Mouse (Mus musculus): ENCODE results near the gene Ecm1.

Ecm1 gene

GRCm38 (mm10) chr3:95689171-95689915 lies 50.0 kb downstream of the Ecm1 start:
- DNase-seq (ENCODE audit: low spot score) = no peak

GRCm38 (mm10) chr3:95687524-95688421 lies 51.6 kb downstream of the Ecm1 start, which contains the start of gene Adamtsl4:
Gene Adamtsl4, minus strand, starts transcription at chr3:95687917.
- DNase-seq (ENCODE audit: low spot score) = peak; percentile 76

GRCm38 (mm10) chr3:95687168-95687523 lies 52.2 kb downstream of the Ecm1 start:
- no peak for DNase-seq (ENCODE audit: low spot score)

DNA sequence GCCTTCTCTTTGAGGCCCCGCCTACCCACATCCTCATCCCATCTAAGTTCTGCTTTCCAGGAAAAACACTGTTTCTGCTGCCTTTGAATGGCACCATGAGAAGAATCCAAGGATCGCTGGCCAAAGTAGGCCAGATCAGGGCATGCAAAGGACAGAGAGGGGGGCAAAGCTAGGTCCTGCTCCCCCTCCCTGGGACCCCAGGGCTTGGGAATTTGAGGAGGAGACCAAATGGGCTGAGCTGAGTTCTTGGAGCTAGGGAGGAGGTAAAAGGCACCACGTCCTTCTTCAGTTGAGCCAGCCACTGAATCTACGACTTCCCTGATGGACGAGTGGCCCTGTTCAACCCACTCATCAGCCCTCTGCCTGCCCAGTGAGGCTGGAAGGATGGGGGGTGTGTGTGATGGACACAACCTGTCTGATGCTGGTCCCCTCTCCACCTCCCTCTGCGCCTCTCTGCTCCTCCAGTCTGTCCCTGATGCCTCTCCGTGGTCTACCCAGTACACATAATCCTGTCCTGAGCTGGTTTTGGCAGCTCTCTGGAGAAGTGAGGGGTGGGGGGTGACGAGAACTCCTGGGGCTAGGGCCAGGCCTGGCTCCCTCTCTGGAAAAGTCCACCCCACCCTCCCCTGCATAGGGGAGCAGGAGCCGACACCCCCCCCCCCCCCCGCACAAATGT lies 52.7 kb downstream of the Ecm1 start:
- no peak for DNase-seq (ENCODE audit: low spot score)

DNA sequence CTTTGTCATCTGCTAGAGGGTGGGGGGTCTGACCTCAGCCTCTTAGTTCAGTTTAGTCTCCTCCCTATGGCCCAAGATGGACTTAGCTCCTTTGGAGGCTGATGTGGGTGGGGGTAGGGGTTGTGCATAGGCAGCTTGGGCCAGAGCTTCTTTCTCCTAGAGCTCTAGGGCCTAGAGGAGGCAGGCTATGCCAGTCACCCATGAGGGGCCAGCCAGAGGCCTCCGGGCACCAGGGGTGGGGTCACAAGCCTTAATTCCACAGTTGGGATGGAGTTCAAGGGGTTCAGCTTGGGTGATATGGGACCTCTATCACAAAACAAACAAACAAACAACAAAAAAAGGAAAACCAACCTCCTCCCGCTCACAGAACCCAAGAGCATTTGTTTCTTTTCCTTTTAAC lies 53.7 kb downstream of the Ecm1 start:
- DNase-seq (ENCODE audit: low spot score) = no peak

DNA sequence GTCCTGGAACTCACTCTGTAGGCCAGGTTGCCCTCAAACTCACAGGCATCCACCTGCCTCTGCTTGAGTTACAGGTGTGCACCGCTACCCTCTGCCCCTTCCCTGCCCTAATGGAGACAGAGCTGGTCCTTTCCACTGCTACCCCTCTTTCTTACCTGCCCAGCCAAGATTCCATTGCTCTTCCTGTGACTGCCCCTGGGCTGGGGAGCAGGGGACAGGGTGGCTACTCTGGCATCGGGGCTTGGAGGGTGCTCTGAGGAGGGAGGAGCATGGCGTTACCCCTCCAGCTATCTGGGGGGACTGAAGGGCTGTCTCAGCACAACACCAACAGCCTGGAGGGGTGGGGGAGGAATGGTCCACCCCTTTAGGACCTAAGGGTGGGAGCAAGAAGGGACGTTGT lies 54.1 kb downstream of the Ecm1 start:
- DNase-seq (ENCODE audit: low spot score) = no peak

DNA sequence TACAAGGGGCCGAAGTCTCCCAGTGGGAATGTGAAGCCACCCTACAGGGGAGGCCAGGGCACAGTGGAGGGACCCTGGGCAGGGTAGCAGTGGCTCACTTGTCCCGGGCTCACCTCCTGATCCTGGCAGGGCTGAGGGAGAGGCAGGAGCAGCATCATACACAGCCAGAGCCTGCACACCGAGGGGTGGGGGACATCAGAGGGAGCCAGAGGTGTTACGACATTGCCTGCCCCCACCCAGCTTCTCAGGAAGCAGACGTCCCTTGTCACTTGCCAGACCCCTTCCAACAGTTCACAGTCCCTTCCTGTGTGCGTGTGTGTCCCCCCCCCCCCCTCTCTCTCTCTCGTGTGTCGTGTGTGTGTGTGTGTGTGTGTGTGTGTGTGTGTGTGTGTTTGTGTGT lies 54.5 kb downstream of the Ecm1 start:
- DNase-seq (ENCODE audit: low spot score) = no peak
